Mouse (Mus musculus) embryonic facial prominence, embryonic 11.5 days (tissue): ENCODE measurements around the gene Lmnb2. TPM values are rescaled to one million over a fixed set of nuclear protein-coding genes. Genes with fewer than 3 reads are reported as not detected.
A peak's percentile ranks its signal among the peaks of the same experiment; 100 is the strongest.

Experiments used
- ATAC-seq: fragments of 200-750 bp; cut with Nextera tagmentation; replicated peaks from 2 replicates; pipeline ENCODE4 v1.8.0; 2017; ENCODE audit warnings: low read depth; ENCODE audit not compliant: insufficient number of reproducible peaks, low FRiP score, low TSS enrichment
- DNase-seq: peaks from one replicate; pipeline ENCODE4 v3.0.0-alpha.2; 2015; ENCODE audit warnings: low spot score
- H3K27ac ChIP-seq: fragments of 300-500 bp; sonication (generic); replicated peaks from 2 replicates; pipeline ENCODE4 v1.5.1; 2014; ENCODE audit warnings: mild to moderate bottlenecking, low read depth, low read length, control low read depth
- H3K27me3 ChIP-seq: fragments of 300-500 bp; sonication (generic); 2 replicates; pipeline ENCODE4 v1.6.1; 2014; ENCODE audit warnings: mild to moderate bottlenecking, low read length, moderate library complexity, mixed read lengths; ENCODE audit not compliant: control insufficient read depth, insufficient read depth
- H3K36me3 ChIP-seq: fragments of 300-500 bp; sonication (generic); replicated peaks from 2 replicates; pipeline ENCODE4 v1.6.1; 2014; ENCODE audit warnings: low read depth, mild to moderate bottlenecking, low read length, moderate library complexity, mixed read lengths; ENCODE audit not compliant: control insufficient read depth, insufficient read depth
- H3K4me1 ChIP-seq: fragments of 300-500 bp; sonication (generic); 2 replicates; pipeline ENCODE4 v1.6.1; 2014; ENCODE audit warnings: low read length, mixed read lengths; ENCODE audit not compliant: control insufficient read depth, insufficient read depth
- H3K4me2 ChIP-seq: fragments of 300-500 bp; sonication (generic); 2 replicates; pipeline ENCODE4 v1.6.1; 2014; ENCODE audit warnings: low read depth, mild to moderate bottlenecking, control low read depth, low read length, moderate library complexity
- H3K4me3 ChIP-seq: fragments of 300-500 bp; sonication (generic); 2 replicates; pipeline ENCODE4 v1.5.1; 2014; ENCODE audit warnings: low read depth, low read length, control low read depth
- H3K9ac ChIP-seq: fragments of 300-500 bp; sonication (generic); replicated peaks from 2 replicates; pipeline ENCODE4 v1.6.1; 2014; ENCODE audit warnings: mild to moderate bottlenecking, control low read depth, low read length
- H3K9me3 ChIP-seq: fragments of 300-500 bp; sonication (generic); replicated peaks from 2 replicates; pipeline ENCODE4 v1.6.1; 2016; ENCODE audit warnings: mild to moderate bottlenecking, low read length, inconsistent platforms, mixed read lengths; ENCODE audit not compliant: control insufficient read depth
- WGBS: fragments of 180-500 bp; shearing (Covaris S2); extraction: QIAGEN DNeasy Blood & Tissue Kit; methylation state at CpG from one replicate; pipeline ENCODE4 v1.1.7; 2014; 5-methylcytosine and 5-hydroxymethylcytosine counted together
- polyA plus RNA-seq: library from polyadenylated mRNA; unstranded; fragments of >200 nt; fragmentation: Nextera tagmentation; extraction: Ambion mirVana; gene quantifications from 2 replicates; pipeline ENCODE4 v1.2.1, GENCODE M21; 2014

Gene Lmnb2
- polyA plus RNA-seq, 1 experiment from 2014 or later: 18.4 TPM

- Histone ChIP-seq H3K27me3 (no peaks in the 10 kb centered on the region), H3K9me3 (no peaks in the 10 kb centered on the region), H3K4me1 (peaks cover 5% of the 10 kb centered on the region), H3K36me3 (peaks cover 11% of the 10 kb centered on the region), H3K4me3 (no peak overlapping the region), H3K9ac (no peak overlapping the region), H3K27ac (no peak overlapping the region), H3K4me2 (peak overlapping the region; percentile 86; the same call in 1 of the 2 replicates)
- DNase-seq (no peak), ATAC-seq (no peak)
- 91% methylated on average over 8 of the region's 8 CpGs for WGBS
Observed at GRCm38 (mm10) chr10:80899074-80899473, 19.0 kb downstream of the Lmnb2 start.

GRCm38 (mm10) chr10:80897861-80898510 lies 20.1 kb downstream of the Lmnb2 start:
- Histone ChIP-seq H3K27ac (no peak overlapping the region), H3K4me1 (peaks cover 5% of the 10 kb centered on the region), H3K4me3 (no peak overlapping the region), H3K9ac (0 out of 2 replicates have a peak overlapping the region, but pooled peaks have one; percentile 13), H3K4me2 (0 out of 2 replicates have a peak overlapping the region, but pooled peaks have one; percentile 16), H3K36me3 (peaks cover 5% of the 10 kb centered on the region), H3K27me3 (no peaks in the 10 kb centered on the region), H3K9me3 (no peaks in the 10 kb centered on the region)
- no peak for ATAC-seq
- 33% methylated on average over 41 of the region's 41 CpGs for WGBS
- no peak for DNase-seq

- ATAC-seq (no peak), DNase-seq (no peak)
- 66% methylated on average over 24 of the region's 24 CpGs for WGBS
- Histone ChIP-seq H3K9me3 (no peaks in the 10 kb centered on the region), H3K9ac (no peak overlapping the region), H3K36me3 (peaks cover 3% of the 10 kb centered on the region), H3K4me1 (peaks cover 5% of the 10 kb centered on the region), H3K27ac (no peak overlapping the region), H3K27me3 (no peaks in the 10 kb centered on the region), H3K4me3 (no peak overlapping the region), H3K4me2 (no peak overlapping the region)
Observed at GRCm38 (mm10) chr10:80896581-80897485, 21.2 kb downstream of the Lmnb2 start.

GRCm38 (mm10) chr10:80895697-80896096 lies 22.3 kb downstream of the Lmnb2 start:
- ATAC-seq (no peak), DNase-seq (no peak)
- WGBS: 76% methylated on average over 6 of the region's 6 CpGs
- Histone ChIP-seq H3K4me3 (no peak overlapping the region), H3K4me2 (no peak overlapping the region), H3K36me3 (peaks cover 3% of the 10 kb centered on the region), H3K27ac (no peak overlapping the region), H3K9ac (no peak overlapping the region), H3K27me3 (no peaks in the 10 kb centered on the region), H3K9me3 (no peaks in the 10 kb centered on the region), H3K4me1 (peaks cover 5% of the 10 kb centered on the region)

- 86% methylated on average over 7 of the region's 7 CpGs for WGBS
- Histone ChIP-seq H3K4me2 (no peak overlapping the region), H3K27me3 (no peaks in the 10 kb centered on the region), H3K9me3 (no peaks in the 10 kb centered on the region), H3K36me3 (peaks cover 3% of the 10 kb centered on the region), H3K4me1 (peaks cover 5% of the 10 kb centered on the region), H3K9ac (peak overlapping the region; percentile 6; the same call in 1 of the 2 replicates), H3K4me3 (no peak overlapping the region), H3K27ac (no peak overlapping the region)
- DNase-seq: no peak
- no peak for ATAC-seq
Observed at GRCm38 (mm10) chr10:80895100-80895499, 22.9 kb downstream of the Lmnb2 start.

GRCm38 (mm10) chr10:80887181-80887580 lies 30.9 kb downstream of the Lmnb2 start:
- Histone ChIP-seq H3K4me2 (no peak overlapping the region), H3K27ac (no peak overlapping the region), H3K9me3 (no peaks in the 10 kb centered on the region), H3K36me3 (no peaks in the 10 kb centered on the region), H3K4me3 (no peak overlapping the region), H3K27me3 (no peaks in the 10 kb centered on the region), H3K4me1 (no peaks in the 10 kb centered on the region), H3K9ac (no peak overlapping the region)
- WGBS: 78% methylated on average over 11 of the region's 11 CpGs
- DNase-seq (no peak), ATAC-seq (no peak)

GRCm38 (mm10) chr10:80881301-80881700 lies 36.7 kb downstream of the Lmnb2 start:
- WGBS: 29% methylated on average over 10 of the region's 10 CpGs
- H3K36me3 ChIP-seq: no peaks in the 10 kb centered on the region

GRCm38 (mm10) chr10:80880901-80881300 lies 37.1 kb downstream of the Lmnb2 start:
- 79% methylated on average over 2 of the region's 2 CpGs for WGBS
- H3K4me3 ChIP-seq: no peak overlapping the region
- ATAC-seq: no peak

More at GRCm38 (mm10) chr10:80881301-80881700, 36.7 kb downstream of the Lmnb2 start:
- no peaks in the 10 kb centered on the region for H3K4me1 ChIP-seq
- H3K27ac ChIP-seq: no peak overlapping the region
- H3K4me2 ChIP-seq: no peak overlapping the region
- H3K27me3 ChIP-seq: no peaks in the 10 kb centered on the region
- H3K9ac ChIP-seq: no peak overlapping the region
- no peaks in the 10 kb centered on the region for H3K9me3 ChIP-seq
- peak; percentile 68 for DNase-seq
- ATAC-seq: no peak
- no peak overlapping the region for H3K4me3 ChIP-seq

More at GRCm38 (mm10) chr10:80880901-80881300, 37.1 kb downstream of the Lmnb2 start:
- no peak for DNase-seq
- Histone ChIP-seq H3K27ac (no peak overlapping the region), H3K27me3 (no peaks in the 10 kb centered on the region), H3K9me3 (no peaks in the 10 kb centered on the region), H3K36me3 (no peaks in the 10 kb centered on the region), H3K9ac (no peak overlapping the region), H3K4me2 (no peak overlapping the region), H3K4me1 (no peaks in the 10 kb centered on the region)
